Mouse (Mus musculus): ENCODE data around the gene Rsbn1.

The Rsbn1 gene

GRCm38 (mm10) chr3:103914010-103914669 is at the start of gene Rsbn1:
Gene Rsbn1 (plus strand): TSS chr3:103914120.
- peak; percentile 96 for DNase-seq (ENCODE audit: extremely low spot score)

- no peak for DNase-seq (ENCODE audit: extremely low spot score)
Observed at GRCm38 (mm10) chr3:103864200-103864599, 49.7 kb upstream of the Rsbn1 start.

DNA sequence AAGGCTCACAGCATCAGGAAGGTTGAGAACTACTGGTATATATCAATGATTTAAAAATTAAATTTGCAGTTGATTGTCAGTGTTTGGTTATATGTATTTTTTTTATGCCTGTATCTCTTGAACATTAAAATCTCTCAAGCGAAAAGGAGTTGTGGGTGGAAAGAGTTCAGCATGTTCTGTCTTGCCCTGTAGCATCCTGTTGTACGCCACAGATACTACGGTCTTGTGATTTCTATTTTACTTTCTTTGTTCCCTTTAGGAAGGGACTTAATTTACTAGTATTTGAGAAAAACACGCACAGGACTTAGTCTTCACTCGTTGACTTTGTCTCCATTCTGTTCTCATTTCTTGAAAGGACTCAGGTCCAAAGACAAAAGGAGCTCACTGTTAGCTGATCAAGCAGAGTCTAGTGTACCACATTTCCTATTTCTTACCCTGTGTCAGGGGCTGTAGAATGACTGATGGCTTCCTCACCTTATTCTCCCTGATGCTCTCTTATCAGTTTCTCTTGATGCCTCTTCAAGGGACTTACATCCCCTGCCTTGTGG is 46.4 kb upstream of the Rsbn1 start:
- DNase-seq (ENCODE audit: extremely low spot score): no peak

DNA sequence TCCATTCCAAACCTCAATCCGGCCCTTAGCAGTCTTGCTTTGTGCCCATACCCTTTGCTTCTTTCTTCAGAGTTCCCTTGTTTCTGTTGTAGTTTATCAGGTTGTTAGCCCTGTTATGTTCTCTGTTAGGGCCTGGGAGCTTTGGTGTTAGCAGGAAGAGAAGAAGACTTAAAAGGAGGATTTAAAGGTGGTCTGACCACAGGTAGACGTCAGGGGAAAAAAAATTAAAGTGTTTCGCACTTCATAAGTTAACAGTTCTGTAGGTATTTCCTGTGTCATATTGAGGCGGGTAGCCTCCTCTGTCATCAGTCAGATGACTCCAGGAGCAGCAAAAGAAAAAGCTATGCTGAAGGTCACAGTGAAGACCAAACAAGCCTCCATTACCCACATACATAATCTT is 45.9 kb upstream of the Rsbn1 start:
- no peak for DNase-seq (ENCODE audit: extremely low spot score)

GRCm38 (mm10) chr3:103872663-103873098 is 41.2 kb upstream of the Rsbn1 start:
- no peak for DNase-seq (ENCODE audit: extremely low spot score)

- no peak for DNase-seq (ENCODE audit: extremely low spot score)
Observed at GRCm38 (mm10) chr3:103874329-103874728, 39.6 kb upstream of the Rsbn1 start.

- DNase-seq (ENCODE audit: extremely low spot score): no peak
Observed at GRCm38 (mm10) chr3:103885946-103886345, 28.0 kb upstream of the Rsbn1 start.

GRCm38 (mm10) chr3:103887581-103887980 is 26.3 kb upstream of the Rsbn1 start:
- DNase-seq (ENCODE audit: extremely low spot score): peak; percentile 33

GRCm38 (mm10) chr3:103893374-103893773 is 20.5 kb upstream of the Rsbn1 start:
- no peak for DNase-seq (ENCODE audit: extremely low spot score)

DNA sequence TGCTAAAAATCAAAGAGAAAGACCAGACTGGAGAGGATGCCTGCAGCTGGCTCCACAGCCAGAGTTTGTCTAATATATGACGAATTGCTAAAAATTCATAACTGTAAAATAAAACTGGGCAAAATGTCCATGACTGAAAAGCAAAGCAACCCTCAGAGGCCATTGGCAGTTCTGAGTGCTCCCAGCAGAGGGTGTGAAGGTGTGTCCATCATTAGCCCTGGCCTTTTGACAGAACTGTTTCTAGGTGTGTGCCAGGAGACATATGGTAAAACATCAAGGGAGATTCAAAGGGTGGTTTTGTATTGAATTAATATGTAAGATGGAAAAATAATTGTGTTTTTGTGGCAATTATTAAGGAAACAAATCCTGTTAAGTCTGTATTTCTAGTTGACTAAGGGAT is 9.2 kb upstream of the Rsbn1 start:
- no peak for DNase-seq (ENCODE audit: extremely low spot score)

DNA sequence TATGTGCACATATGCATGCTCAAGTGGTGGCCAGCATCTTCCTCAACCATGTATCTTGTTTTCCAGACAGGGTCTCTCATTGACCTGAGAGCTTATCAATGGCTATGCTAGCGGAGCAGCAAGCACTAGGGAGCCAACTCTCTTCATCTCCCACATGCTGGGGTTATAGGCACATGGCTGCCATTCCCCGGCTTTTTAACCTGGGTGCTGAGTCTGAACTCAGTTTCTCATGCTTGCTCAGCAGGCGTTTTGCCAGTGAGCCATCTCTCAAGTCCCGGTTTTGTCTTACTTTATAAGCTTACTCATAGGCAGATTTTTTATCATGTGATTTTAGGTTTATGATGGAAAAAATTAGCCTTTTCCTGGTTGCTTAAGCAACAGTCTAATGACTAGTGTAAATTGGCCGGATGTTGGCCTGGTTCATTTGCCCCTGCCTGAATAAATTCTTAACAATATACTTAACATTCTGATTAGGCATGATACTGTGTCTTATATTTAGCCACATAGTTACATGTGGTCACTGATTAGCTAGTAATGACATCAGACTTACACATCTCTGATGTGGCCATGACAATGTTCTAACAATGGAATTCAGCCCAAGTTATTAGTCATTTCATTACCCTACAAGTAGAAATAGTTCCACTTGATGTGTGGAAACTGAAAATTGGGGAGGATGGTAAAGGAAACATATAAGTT is 6.4 kb upstream of the Rsbn1 start:
- DNase-seq (ENCODE audit: extremely low spot score): no peak

- DNase-seq (ENCODE audit: extremely low spot score): no peak
Observed at GRCm38 (mm10) chr3:103908781-103909180, 5.1 kb upstream of the Rsbn1 start.

DNA sequence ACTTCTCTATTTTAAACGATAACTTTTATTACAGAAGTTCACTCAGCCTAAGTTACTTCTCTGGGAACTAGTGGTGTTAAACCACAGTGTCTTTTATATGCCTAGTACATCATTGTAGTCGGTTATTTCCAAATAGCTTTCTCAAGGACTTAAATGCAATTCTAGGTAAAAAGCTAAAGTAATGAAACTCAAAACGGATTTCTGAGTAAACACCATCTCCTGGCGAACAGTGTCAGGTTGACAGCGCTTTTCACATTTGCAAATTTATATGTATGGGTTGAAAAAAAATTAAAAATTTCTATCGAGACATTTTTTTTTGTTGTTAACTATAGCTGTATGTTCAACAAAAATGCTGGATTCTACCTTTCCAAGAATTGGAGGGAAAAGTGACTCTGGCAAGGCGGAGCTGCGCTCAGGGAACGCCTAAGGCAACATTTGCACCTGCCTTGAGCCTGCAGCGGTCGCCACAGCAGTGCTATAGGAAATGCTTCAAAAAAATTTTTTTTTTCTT is 414 bp upstream of the Rsbn1 start:
- no peak for DNase-seq (ENCODE audit: extremely low spot score)

GRCm38 (mm10) chr3:103914732-103915508 is 1.0 kb downstream of the Rsbn1 start:
- peak; percentile 69 for DNase-seq (ENCODE audit: extremely low spot score)

DNA sequence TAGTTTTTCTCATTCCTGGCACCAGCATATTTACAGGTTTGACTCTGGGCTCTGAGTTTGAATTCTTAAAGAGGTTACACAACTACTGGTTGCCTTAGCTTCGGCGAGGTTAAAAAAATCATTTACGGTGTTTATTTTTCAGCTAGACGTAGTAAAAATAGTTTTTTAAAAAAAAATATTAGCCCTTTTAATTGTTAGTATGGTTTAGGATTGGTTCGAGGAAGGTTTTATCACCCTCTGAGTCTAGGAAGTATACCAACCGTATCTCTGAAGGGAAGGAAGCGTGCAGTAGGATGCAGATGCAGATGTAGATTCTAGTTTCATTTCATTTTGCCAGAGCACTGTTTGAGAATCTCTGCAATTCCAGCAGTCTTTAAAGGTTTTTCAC is 1.6 kb downstream of the Rsbn1 start:
- no peak for DNase-seq (ENCODE audit: extremely low spot score)

- no peak for DNase-seq (ENCODE audit: extremely low spot score)
Observed at GRCm38 (mm10) chr3:103916205-103916838, 2.4 kb downstream of the Rsbn1 start.

DNA sequence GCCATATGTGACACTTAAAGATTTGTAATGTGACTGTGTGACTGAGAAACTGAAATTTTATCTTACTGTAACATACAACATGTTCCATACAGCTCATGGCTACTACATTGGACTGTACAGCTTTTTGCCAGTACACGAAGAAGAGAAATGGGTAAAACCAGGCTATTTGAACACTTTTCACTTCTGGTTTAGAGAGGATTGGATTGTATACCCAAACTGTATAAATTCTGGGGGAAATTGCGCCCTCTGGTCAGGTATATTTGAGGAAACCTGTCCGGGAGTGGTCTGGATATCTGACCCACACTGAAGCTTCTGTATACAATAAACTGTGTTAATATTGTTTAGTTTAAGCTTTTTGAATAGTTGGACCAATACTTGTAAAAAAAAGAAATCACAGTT is 2.9 kb downstream of the Rsbn1 start:
- no peak for DNase-seq (ENCODE audit: extremely low spot score)

DNA sequence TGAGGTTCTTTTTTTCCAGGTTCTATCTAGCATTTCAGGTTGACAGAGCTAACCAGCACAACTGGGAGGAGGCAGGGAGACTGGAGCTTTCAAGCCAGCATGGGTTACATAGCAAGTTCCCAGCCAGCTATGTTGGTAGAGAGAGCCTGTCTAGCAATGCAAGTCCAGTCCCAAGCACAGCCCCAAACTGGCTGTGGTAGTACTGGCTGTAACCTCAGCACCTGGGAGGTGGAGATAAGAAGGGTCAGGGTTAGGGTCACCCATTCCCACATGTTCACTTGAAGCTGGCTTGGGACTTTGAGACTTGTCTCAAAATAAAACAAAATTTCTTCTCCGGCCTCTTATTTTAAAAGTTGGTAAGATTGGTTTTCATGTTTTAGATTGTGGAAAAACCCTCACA is 6.2 kb downstream of the Rsbn1 start:
- DNase-seq (ENCODE audit: extremely low spot score): no peak

GRCm38 (mm10) chr3:103925302-103925701 is 11.4 kb downstream of the Rsbn1 start:
- DNase-seq (ENCODE audit: extremely low spot score): no peak

GRCm38 (mm10) chr3:103927511-103927910 is 13.6 kb downstream of the Rsbn1 start:
- DNase-seq (ENCODE audit: extremely low spot score): no peak

DNA sequence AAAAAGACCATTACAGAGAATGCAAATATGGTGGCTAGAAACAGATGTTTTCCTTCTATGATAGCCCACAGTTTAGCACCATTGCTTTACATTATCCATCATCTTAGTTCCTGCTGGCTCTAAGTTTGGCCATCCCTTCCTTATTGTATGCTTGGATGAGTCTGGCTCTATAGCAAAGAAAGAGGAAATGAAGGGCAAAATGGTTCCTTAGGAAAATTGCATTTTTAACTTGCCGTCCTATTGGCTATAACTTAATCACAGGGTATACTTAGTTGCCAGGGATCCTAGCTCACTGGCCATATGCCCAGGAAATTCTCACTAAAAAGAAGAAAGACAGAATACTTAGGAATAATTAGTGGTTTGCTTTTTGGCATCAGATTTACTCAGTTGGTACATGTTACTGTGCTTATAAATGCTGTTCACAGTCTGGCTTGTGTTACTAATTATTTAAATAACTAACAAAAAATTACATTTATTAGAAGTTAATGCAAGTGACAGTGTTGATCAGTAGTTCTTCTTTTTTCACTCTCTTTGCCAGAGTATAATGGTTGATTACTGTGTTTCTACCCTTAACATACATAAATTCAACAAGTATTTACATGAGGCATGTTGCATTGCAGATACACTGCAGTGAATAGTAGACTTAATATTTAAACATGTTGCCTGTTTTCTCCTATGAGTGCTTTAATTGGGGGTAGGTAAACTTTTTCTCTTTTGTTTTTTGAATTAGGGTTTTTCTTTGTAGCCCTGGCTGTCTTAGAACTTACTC is 31.1 kb downstream of the Rsbn1 start:
- DNase-seq (ENCODE audit: extremely low spot score): no peak

Measured in embryo, embryonic 9.5 days (tissue).